Mouse (Mus musculus): ENCODE results near the gene Slc41a2. TPM values are rescaled to one million over a fixed set of nuclear protein-coding genes. Genes with fewer than 3 reads are reported as not detected.
A peak's percentile ranks its signal among the peaks of the same experiment; 100 is the strongest.

Slc41a2 gene
- polyA plus RNA-seq, 1 experiment from 2014 or later, result 3.6 TPM

- no peak for ATAC-seq
- Histone ChIP-seq H3K9ac (ENCODE audit: low read length) (no peak overlapping the region), H3K4me3 (ENCODE audit: low read depth, low read length) (no peak overlapping the region), H3K27me3 (replicated peaks; ENCODE audit: control insufficient read depth, insufficient read depth, low read length) (no peaks in the 10 kb centered on the region), H3K36me3 (ENCODE audit: control insufficient read depth, insufficient read depth, low read length) (no peaks in the 10 kb centered on the region), H3K27ac (ENCODE audit: low read depth, low read length) (no peak overlapping the region), H3K4me1 (ENCODE audit: control insufficient read depth, insufficient read depth, low read length) (no peaks in the 10 kb centered on the region), H3K4me2 (ENCODE audit: low read length) (no peak overlapping the region), H3K9me3 (replicated peaks; ENCODE audit: control insufficient read depth, low read length) (no peaks in the 10 kb centered on the region)
- WGBS, result 86% methylated on average over 14 of the region's 14 CpGs
- DNase-seq (ENCODE audit: low spot score), result no peak
Measured at GRCm38 (mm10) chr10:83326648-83327285, 10.9 kb downstream of the Slc41a2 start.

- no peak for ATAC-seq
- no peak overlapping the region for H3K9ac ChIP-seq (ENCODE audit: low read length)
- H3K4me2 ChIP-seq (ENCODE audit: low read length), result no peak overlapping the region
- H3K9me3 ChIP-seq (replicated peaks; ENCODE audit: control insufficient read depth, low read length), result no peaks in the 10 kb centered on the region
- no peaks in the 10 kb centered on the region for H3K36me3 ChIP-seq (ENCODE audit: control insufficient read depth, insufficient read depth, low read length)
- no peaks in the 10 kb centered on the region for H3K27me3 ChIP-seq (replicated peaks; ENCODE audit: control insufficient read depth, insufficient read depth, low read length)
- 95% methylated on average over 1 of the region's 1 CpGs for WGBS
- no peak overlapping the region for H3K27ac ChIP-seq (ENCODE audit: low read depth, low read length)
- no peak overlapping the region for H3K4me3 ChIP-seq (ENCODE audit: low read depth, low read length)
- no peaks in the 10 kb centered on the region for H3K4me1 ChIP-seq (ENCODE audit: control insufficient read depth, insufficient read depth, low read length)
- DNase-seq (ENCODE audit: low spot score), result no peak
Measured at GRCm38 (mm10) chr10:83325903-83326302, 11.8 kb downstream of the Slc41a2 start.

GRCm38 (mm10) chr10:83324871-83325270 lies 12.8 kb downstream of the Slc41a2 start:
- H3K9ac ChIP-seq (ENCODE audit: low read length), result no peak overlapping the region
- ATAC-seq, result no peak
- no peaks in the 10 kb centered on the region for H3K27me3 ChIP-seq (replicated peaks; ENCODE audit: control insufficient read depth, insufficient read depth, low read length)
- no peak overlapping the region for H3K4me2 ChIP-seq (ENCODE audit: low read length)
- no peak overlapping the region for H3K27ac ChIP-seq (ENCODE audit: low read depth, low read length)
- H3K9me3 ChIP-seq (replicated peaks; ENCODE audit: control insufficient read depth, low read length), result no peaks in the 10 kb centered on the region
- DNase-seq (ENCODE audit: low spot score), result no peak
- no peaks in the 10 kb centered on the region for H3K4me1 ChIP-seq (ENCODE audit: control insufficient read depth, insufficient read depth, low read length)
- H3K36me3 ChIP-seq (ENCODE audit: control insufficient read depth, insufficient read depth, low read length), result no peaks in the 10 kb centered on the region
- H3K4me3 ChIP-seq (ENCODE audit: low read depth, low read length), result no peak overlapping the region
- 88% methylated on average over 3 of the region's 3 CpGs for WGBS

- DNase-seq (ENCODE audit: low spot score), result no peak
- no peaks in the 10 kb centered on the region for H3K27me3 ChIP-seq (replicated peaks; ENCODE audit: control insufficient read depth, insufficient read depth, low read length)
- no peak overlapping the region for H3K4me2 ChIP-seq (ENCODE audit: low read length)
- no peaks in the 10 kb centered on the region for H3K9me3 ChIP-seq (replicated peaks; ENCODE audit: control insufficient read depth, low read length)
- ATAC-seq, result no peak
- 42% methylated on average over 7 of the region's 7 CpGs for WGBS
- H3K9ac ChIP-seq (ENCODE audit: low read length), result no peak overlapping the region
- H3K4me1 ChIP-seq (ENCODE audit: control insufficient read depth, insufficient read depth, low read length), result no peaks in the 10 kb centered on the region
- H3K36me3 ChIP-seq (ENCODE audit: control insufficient read depth, insufficient read depth, low read length), result no peaks in the 10 kb centered on the region
- no peak overlapping the region for H3K27ac ChIP-seq (ENCODE audit: low read depth, low read length)
- no peak overlapping the region for H3K4me3 ChIP-seq (ENCODE audit: low read depth, low read length)
Measured at GRCm38 (mm10) chr10:83322551-83323100, 15.1 kb downstream of the Slc41a2 start.

- no peak overlapping the region for H3K4me2 ChIP-seq (ENCODE audit: low read length)
Measured at GRCm38 (mm10) chr10:83321528-83321927, 16.2 kb downstream of the Slc41a2 start.

GRCm38 (mm10) chr10:83320870-83321269 lies 16.8 kb downstream of the Slc41a2 start:
- H3K4me1 ChIP-seq (ENCODE audit: control insufficient read depth, insufficient read depth, low read length), result no peaks in the 10 kb centered on the region
- no peak overlapping the region for H3K9ac ChIP-seq (ENCODE audit: low read length)
- ATAC-seq (no peak), DNase-seq (ENCODE audit: low spot score) (no peak)
- H3K4me2 ChIP-seq (ENCODE audit: low read length), result no peak overlapping the region
- H3K36me3 ChIP-seq (ENCODE audit: control insufficient read depth, insufficient read depth, low read length), result no peaks in the 10 kb centered on the region
- H3K27ac ChIP-seq (ENCODE audit: low read depth, low read length), result no peak overlapping the region
- WGBS, result 91% methylated on average over 7 of the region's 7 CpGs
- H3K27me3 ChIP-seq (replicated peaks; ENCODE audit: control insufficient read depth, insufficient read depth, low read length), result no peaks in the 10 kb centered on the region
- no peak overlapping the region for H3K4me3 ChIP-seq (ENCODE audit: low read depth, low read length)
- no peaks in the 10 kb centered on the region for H3K9me3 ChIP-seq (replicated peaks; ENCODE audit: control insufficient read depth, low read length)

More at GRCm38 (mm10) chr10:83321528-83321927, 16.2 kb downstream of the Slc41a2 start:
- ATAC-seq (0 out of 2 replicates have a peak, but pooled peaks have one; percentile 29), DNase-seq (ENCODE audit: low spot score) (peak; percentile 22)
- WGBS, result 10% methylated on average over 6 of the region's 6 CpGs
- no peaks in the 10 kb centered on the region for H3K9me3 ChIP-seq (replicated peaks; ENCODE audit: control insufficient read depth, low read length)
- H3K9ac ChIP-seq (ENCODE audit: low read length), result no peak overlapping the region
- no peaks in the 10 kb centered on the region for H3K27me3 ChIP-seq (replicated peaks; ENCODE audit: control insufficient read depth, insufficient read depth, low read length)
- H3K36me3 ChIP-seq (ENCODE audit: control insufficient read depth, insufficient read depth, low read length), result no peaks in the 10 kb centered on the region
- H3K4me3 ChIP-seq (ENCODE audit: low read depth, low read length), result no peak overlapping the region
- H3K4me1 ChIP-seq (ENCODE audit: control insufficient read depth, insufficient read depth, low read length), result no peaks in the 10 kb centered on the region
- H3K27ac ChIP-seq (ENCODE audit: low read depth, low read length), result no peak overlapping the region

GRCm38 (mm10) chr10:83320396-83320795 lies 17.3 kb downstream of the Slc41a2 start:
- H3K27me3 ChIP-seq (replicated peaks; ENCODE audit: control insufficient read depth, insufficient read depth, low read length), result no peaks in the 10 kb centered on the region
- DNase-seq (ENCODE audit: low spot score), result no peak
- H3K27ac ChIP-seq (ENCODE audit: low read depth, low read length), result no peak overlapping the region
- ATAC-seq, result no peak
- no peak overlapping the region for H3K4me2 ChIP-seq (ENCODE audit: low read length)
- no peaks in the 10 kb centered on the region for H3K4me1 ChIP-seq (ENCODE audit: control insufficient read depth, insufficient read depth, low read length)
- H3K4me3 ChIP-seq (ENCODE audit: low read depth, low read length), result no peak overlapping the region
- no peak overlapping the region for H3K9ac ChIP-seq (ENCODE audit: low read length)
- 84% methylated on average over 6 of the region's 6 CpGs for WGBS
- H3K9me3 ChIP-seq (replicated peaks; ENCODE audit: control insufficient read depth, low read length), result no peaks in the 10 kb centered on the region
- no peaks in the 10 kb centered on the region for H3K36me3 ChIP-seq (ENCODE audit: control insufficient read depth, insufficient read depth, low read length)

- Histone ChIP-seq H3K36me3 (ENCODE audit: control insufficient read depth, insufficient read depth, low read length) (no peaks in the 10 kb centered on the region), H3K27me3 (replicated peaks; ENCODE audit: control insufficient read depth, insufficient read depth, low read length) (no peaks in the 10 kb centered on the region), H3K27ac (ENCODE audit: low read depth, low read length) (no peak overlapping the region), H3K9ac (ENCODE audit: low read length) (no peak overlapping the region), H3K4me3 (ENCODE audit: low read depth, low read length) (no peak overlapping the region), H3K4me1 (ENCODE audit: control insufficient read depth, insufficient read depth, low read length) (no peaks in the 10 kb centered on the region), H3K4me2 (ENCODE audit: low read length) (no peak overlapping the region), H3K9me3 (replicated peaks; ENCODE audit: control insufficient read depth, low read length) (no peaks in the 10 kb centered on the region; the same call in 1 of the 2 replicates)
- 89% methylated on average over 5 of the region's 5 CpGs for WGBS
- DNase-seq (ENCODE audit: low spot score), result no peak
- no peak for ATAC-seq
Measured at GRCm38 (mm10) chr10:83313033-83313432, 24.6 kb downstream of the Slc41a2 start.

- Histone ChIP-seq H3K27me3 (replicated peaks; ENCODE audit: control insufficient read depth, insufficient read depth, low read length) (no peaks in the 10 kb centered on the region), H3K9ac (ENCODE audit: low read length) (no peak overlapping the region), H3K27ac (ENCODE audit: low read depth, low read length) (no peak overlapping the region), H3K4me3 (ENCODE audit: low read depth, low read length) (no peak overlapping the region), H3K4me2 (ENCODE audit: low read length) (no peak overlapping the region), H3K9me3 (replicated peaks; ENCODE audit: control insufficient read depth, low read length) (no peaks in the 10 kb centered on the region; the same call in 1 of the 2 replicates), H3K36me3 (ENCODE audit: control insufficient read depth, insufficient read depth, low read length) (no peaks in the 10 kb centered on the region), H3K4me1 (ENCODE audit: control insufficient read depth, insufficient read depth, low read length) (no peaks in the 10 kb centered on the region)
- DNase-seq (ENCODE audit: low spot score), result no peak
- 87% methylated on average over 7 of the region's 7 CpGs for WGBS
- no peak for ATAC-seq
Measured at GRCm38 (mm10) chr10:83310356-83310755, 27.3 kb downstream of the Slc41a2 start.
